Mouse (Mus musculus) neural tube, embryonic 14.5 days (tissue): ENCODE results near the gene Ube2q2. TPM values are rescaled to one million over a fixed set of nuclear protein-coding genes. Genes with fewer than 3 reads are reported as not detected.
A peak's percentile ranks its signal among the peaks of the same experiment; 100 is the strongest.

Source experiments
- ATAC-seq: fragments of 200-750 bp; cut with Nextera tagmentation; 2 replicates; pipeline ENCODE4 v1.8.0; 2017; ENCODE audit warnings: low read depth, mild to moderate bottlenecking, moderate TSS enrichment, moderate library complexity
- H3K27ac ChIP-seq: fragments of 300-500 bp; sonication (generic); 2 replicates; pipeline ENCODE4 v1.5.1; 2014; ENCODE audit warnings: low read depth, mild to moderate bottlenecking, control low read depth, low read length, moderate library complexity, mixed read lengths
- H3K27me3 ChIP-seq: fragments of 300-500 bp; sonication (generic); 2 replicates; pipeline ENCODE4 v1.6.1; 2014; ENCODE audit warnings: low read length; ENCODE audit not compliant: control insufficient read depth, insufficient read depth
- H3K36me3 ChIP-seq: fragments of 300-500 bp; sonication (generic); 2 replicates; pipeline ENCODE4 v1.6.1; 2014; ENCODE audit warnings: low read length, mixed read lengths; ENCODE audit not compliant: control insufficient read depth, insufficient read depth
- H3K4me1 ChIP-seq: fragments of 300-500 bp; sonication (generic); 2 replicates; pipeline ENCODE4 v1.6.1; 2014; ENCODE audit warnings: low read length; ENCODE audit not compliant: control insufficient read depth, insufficient read depth
- H3K4me2 ChIP-seq: fragments of 300-500 bp; sonication (generic); 2 replicates; pipeline ENCODE4 v1.6.1; 2014; ENCODE audit warnings: mild to moderate bottlenecking, low read depth, low read length, control low read depth
- H3K4me3 ChIP-seq: fragments of 300-500 bp; sonication (generic); 2 replicates; pipeline ENCODE4 v1.5.1; 2014; ENCODE audit warnings: low read depth, low read length, control low read depth, mixed read lengths
- H3K9ac ChIP-seq: fragments of 300-500 bp; sonication (generic); replicated peaks from 2 replicates; pipeline ENCODE4 v1.6.1; 2014; ENCODE audit warnings: low read depth, mild to moderate bottlenecking, control low read depth, low read length, mixed read lengths
- H3K9me3 ChIP-seq: fragments of 300-500 bp; sonication (generic); 2 replicates; pipeline ENCODE4 v1.6.1; 2016; ENCODE audit warnings: low read length; ENCODE audit not compliant: control insufficient read depth
- WGBS: fragments of 180-500 bp; shearing (Covaris S2); extraction: QIAGEN DNeasy Blood & Tissue Kit; methylation state at CpG from one replicate; pipeline ENCODE4 v1.1.7; 2014; 5-methylcytosine and 5-hydroxymethylcytosine counted together
- polyA plus RNA-seq: library from polyadenylated mRNA; unstranded; fragments of >200 nt; fragmentation: Nextera tagmentation; extraction: Ambion mirVana; gene quantifications from 2 replicates; pipeline ENCODE4 v1.2.1, GENCODE M21; 2014

The Ube2q2 gene
- polyA plus RNA-seq, 1 experiment from 2014 or later = 57.1 TPM

GRCm38 (mm10) chr9:55122586-55122985, 26.1 kb upstream of the Ube2q2 start:
- 62% methylated on average over 3 of the region's 3 CpGs for WGBS
- Histone ChIP-seq H3K4me2 (no peak overlapping the region), H3K4me1 (no peaks in the 10 kb centered on the region), H3K9ac (no peak overlapping the region), H3K9me3 (no peaks in the 10 kb centered on the region), H3K27me3 (no peaks in the 10 kb centered on the region), H3K4me3 (no peak overlapping the region), H3K27ac (no peak overlapping the region), H3K36me3 (no peaks in the 10 kb centered on the region)
- no peak for ATAC-seq

DNA sequence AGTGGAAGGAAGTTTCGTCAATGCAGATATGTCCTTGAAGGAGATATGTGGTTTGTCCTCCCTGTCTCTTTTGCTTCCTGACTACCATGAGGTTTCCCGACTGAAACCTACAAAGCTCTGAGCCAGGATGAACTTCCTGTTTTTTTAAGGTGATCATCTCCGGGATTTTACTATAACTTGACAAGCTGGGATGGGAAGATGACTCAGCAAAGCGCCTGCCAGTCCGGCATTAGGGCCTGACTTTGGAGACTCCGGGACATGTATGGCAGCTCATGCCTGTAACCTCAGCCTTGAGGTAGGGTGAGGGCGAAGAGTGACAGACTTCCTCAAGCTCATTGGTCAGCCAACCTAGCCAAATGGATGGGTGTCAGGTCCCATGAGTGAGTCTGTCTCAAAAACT, 22.9 kb upstream of the Ube2q2 start:
- ATAC-seq = no peak
- Histone ChIP-seq H3K4me3 (no peak overlapping the region), H3K9me3 (no peaks in the 10 kb centered on the region), H3K4me2 (no peak overlapping the region), H3K4me1 (no peaks in the 10 kb centered on the region), H3K9ac (no peak overlapping the region), H3K27me3 (no peaks in the 10 kb centered on the region), H3K36me3 (no peaks in the 10 kb centered on the region), H3K27ac (no peak overlapping the region)
- WGBS = 88% methylated on average over 7 of the region's 7 CpGs

DNA sequence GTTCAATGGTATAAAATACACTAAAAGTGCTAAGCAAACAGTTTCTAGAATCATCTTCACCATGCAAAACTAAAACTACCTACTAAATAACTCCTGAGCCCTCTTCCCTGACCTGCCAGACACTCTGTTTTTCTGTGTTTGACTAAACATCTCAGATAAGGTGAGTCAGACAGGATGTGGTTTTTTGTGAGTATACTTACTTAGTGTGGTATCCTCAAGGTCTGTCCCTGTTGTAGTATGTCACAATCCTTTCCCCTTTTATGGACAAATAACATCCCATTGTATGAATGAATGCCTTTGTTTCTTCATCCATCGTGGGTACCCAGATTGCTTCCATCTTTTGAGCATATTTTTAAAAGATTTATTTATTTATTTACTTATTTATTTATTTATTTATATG, 22.4 kb upstream of the Ube2q2 start:
- H3K9ac ChIP-seq = no peak overlapping the region
- H3K27me3 ChIP-seq = no peaks in the 10 kb centered on the region
- no peaks in the 10 kb centered on the region for H3K36me3 ChIP-seq
- no peak overlapping the region for H3K4me3 ChIP-seq
- no peaks in the 10 kb centered on the region for H3K9me3 ChIP-seq
- no peak overlapping the region for H3K27ac ChIP-seq
- H3K4me1 ChIP-seq = no peaks in the 10 kb centered on the region
- H3K4me2 ChIP-seq = no peak overlapping the region
- WGBS = 84% methylated on average over 1 of the region's 1 CpGs
- ATAC-seq = no peak

DNA sequence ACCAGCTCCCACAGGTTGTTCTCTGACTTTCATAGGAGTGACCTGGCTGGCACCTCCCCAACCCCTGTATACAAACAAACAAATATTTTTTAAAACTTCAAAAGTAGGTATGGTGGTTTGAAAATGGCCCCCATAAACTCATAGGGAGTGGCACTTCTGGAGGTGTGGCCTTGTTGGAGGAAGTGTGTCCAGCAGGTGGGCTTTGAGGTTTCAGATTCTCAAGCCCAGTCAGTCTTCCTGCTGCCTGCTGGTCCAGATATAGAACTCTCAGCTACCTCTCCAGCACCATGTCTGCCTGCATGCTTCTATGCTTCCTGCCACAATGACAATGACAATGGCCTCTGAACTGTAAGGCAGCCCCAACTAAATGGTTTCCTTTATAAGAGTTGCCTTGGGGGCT, 16.8 kb upstream of the Ube2q2 start:
- no peak overlapping the region for H3K4me2 ChIP-seq
- no peak overlapping the region for H3K27ac ChIP-seq
- H3K9ac ChIP-seq = no peak overlapping the region
- no peak overlapping the region for H3K4me3 ChIP-seq
- no peaks in the 10 kb centered on the region for H3K4me1 ChIP-seq
- H3K36me3 ChIP-seq = no peaks in the 10 kb centered on the region
- H3K27me3 ChIP-seq = no peaks in the 10 kb centered on the region
- H3K9me3 ChIP-seq = no peaks in the 10 kb centered on the region
- no peak for ATAC-seq

DNA sequence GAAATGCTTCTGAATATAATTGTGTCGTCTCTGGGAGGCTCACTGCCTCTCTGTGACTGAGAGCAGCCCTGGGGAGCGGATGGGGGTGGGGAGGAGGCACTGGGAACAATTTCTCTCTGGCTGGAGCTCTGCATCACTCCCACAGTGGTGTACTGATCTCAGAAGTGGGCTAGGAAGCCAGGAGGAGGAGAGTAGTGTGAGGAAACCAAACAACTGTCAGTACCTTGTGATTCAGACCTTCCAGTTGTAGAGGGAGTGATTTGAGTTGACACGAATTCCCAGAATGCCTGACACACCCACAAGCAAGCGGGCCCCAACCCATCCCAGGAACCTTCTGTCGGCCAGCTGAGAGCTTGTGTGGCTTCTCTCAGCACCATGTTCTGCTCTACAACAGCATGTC, 12.1 kb upstream of the Ube2q2 start:
- Histone ChIP-seq H3K4me2 (no peak overlapping the region), H3K27me3 (no peaks in the 10 kb centered on the region), H3K9me3 (no peaks in the 10 kb centered on the region), H3K9ac (no peak overlapping the region), H3K27ac (no peak overlapping the region), H3K4me3 (no peak overlapping the region), H3K36me3 (no peaks in the 10 kb centered on the region), H3K4me1 (no peaks in the 10 kb centered on the region)
- 53% methylated on average over 5 of the region's 5 CpGs for WGBS
- no peak for ATAC-seq

GRCm38 (mm10) chr9:55137112-55137511, 11.5 kb upstream of the Ube2q2 start:
- Histone ChIP-seq H3K27ac (no peak overlapping the region), H3K36me3 (no peaks in the 10 kb centered on the region), H3K4me1 (no peaks in the 10 kb centered on the region), H3K9ac (no peak overlapping the region), H3K4me3 (no peak overlapping the region), H3K27me3 (no peaks in the 10 kb centered on the region), H3K4me2 (no peak overlapping the region), H3K9me3 (no peaks in the 10 kb centered on the region)
- ATAC-seq = no peak
- 83% methylated on average over 4 of the region's 4 CpGs for WGBS

DNA sequence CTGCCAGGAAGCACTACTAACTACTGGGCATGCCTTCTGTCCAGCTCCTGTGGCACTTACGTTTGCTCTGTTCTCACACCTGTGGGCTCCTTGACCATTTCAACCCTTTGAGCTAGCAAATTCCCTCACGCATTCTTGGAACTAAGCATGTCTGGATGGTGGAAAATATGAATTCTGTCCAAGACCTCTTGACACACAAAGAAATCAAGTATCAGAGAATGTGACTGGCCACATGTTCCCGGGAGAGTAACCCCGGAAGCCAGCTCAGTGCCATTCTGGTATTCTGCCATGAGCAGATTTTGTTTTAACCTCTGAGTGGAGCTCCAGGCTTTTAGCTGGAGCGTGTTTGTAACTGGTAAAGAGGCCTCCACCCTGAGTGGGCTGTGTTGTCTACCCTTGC, 8.7 kb upstream of the Ube2q2 start:
- ATAC-seq = no peak
- H3K4me2 ChIP-seq = no peak overlapping the region
- 77% methylated on average over 5 of the region's 5 CpGs for WGBS

DNA sequence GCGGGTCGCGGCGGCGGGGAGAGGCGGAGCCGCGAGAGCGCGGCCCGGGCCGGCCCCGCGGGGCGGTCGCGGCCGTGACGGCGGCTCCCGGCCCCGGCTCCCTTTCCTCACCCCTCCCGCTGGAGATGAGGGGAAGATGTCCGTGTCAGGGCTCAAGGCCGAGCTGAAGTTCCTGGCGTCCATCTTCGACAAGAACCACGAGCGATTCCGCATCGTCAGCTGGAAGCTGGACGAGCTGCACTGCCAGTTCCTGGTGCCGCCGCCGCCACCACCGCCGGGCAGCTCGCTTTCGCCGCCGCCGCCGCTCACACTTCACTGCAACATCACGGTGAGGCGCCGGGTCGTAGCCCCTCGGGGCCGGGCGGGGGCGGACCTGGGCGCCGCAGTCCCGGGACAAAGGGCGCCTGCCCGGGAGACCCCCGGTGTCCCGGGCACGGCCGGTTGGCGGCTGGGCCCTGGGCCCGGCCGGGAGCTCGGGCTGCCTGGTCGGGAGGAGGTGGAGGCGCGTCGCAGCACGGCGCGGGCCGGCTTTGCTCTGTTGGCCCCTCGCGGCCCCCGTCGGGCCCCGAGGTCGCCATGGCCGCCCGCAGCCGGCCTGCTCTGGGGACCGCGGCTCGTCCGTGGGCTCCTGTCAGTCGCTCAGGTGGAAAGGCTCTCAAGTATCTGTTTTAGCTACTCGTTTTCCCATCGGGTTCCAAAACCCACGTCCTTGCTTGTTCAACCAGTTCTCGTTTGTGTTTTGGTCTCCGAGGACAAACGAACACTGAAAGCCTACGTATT, 1.0 kb downstream of the Ube2q2 start:
- H3K4me3 ChIP-seq = peak overlapping the region; percentile 78
- WGBS = 0% methylated on average over 60 of the region's 93 CpGs
- H3K9ac ChIP-seq = peak overlapping the region; percentile 87
- no peaks in the 10 kb centered on the region for H3K9me3 ChIP-seq
- H3K27me3 ChIP-seq = no peaks in the 10 kb centered on the region
- peak overlapping the region; percentile 62 for H3K4me2 ChIP-seq
- ATAC-seq = peak; percentile 75
- H3K36me3 ChIP-seq = no peaks in the 10 kb centered on the region
- H3K27ac ChIP-seq = peak overlapping the region; percentile 81
- peaks cover 16% of the 10 kb centered on the region for H3K4me1 ChIP-seq

More for the DNA sequence above, 8.7 kb upstream of the Ube2q2 start:
- Histone ChIP-seq H3K27ac (no peak overlapping the region), H3K4me3 (no peak overlapping the region), H3K27me3 (no peaks in the 10 kb centered on the region), H3K36me3 (no peaks in the 10 kb centered on the region), H3K9ac (no peak overlapping the region), H3K9me3 (no peaks in the 10 kb centered on the region), H3K4me1 (no peaks in the 10 kb centered on the region)

DNA sequence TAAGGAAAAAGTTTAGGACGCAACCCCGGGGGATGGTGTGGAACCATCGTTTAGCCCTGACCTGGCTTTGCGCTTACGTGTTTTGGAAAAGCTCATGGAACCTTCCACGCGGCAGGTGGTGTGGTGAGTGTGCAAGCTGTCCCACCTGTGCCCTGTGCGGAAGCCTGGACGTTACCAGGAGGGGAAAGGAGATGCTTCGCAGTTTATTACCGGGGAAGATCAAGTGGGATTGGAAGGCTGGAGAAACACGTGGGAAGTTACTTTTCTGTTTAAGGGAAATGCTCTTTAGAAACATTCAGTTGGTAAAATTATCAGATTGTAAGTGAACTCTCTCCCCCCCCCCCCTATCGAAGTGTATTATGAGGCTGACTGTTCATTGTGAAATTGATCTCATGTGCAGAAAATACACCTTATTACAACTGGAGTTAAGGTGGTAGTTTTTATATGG, 1.6 kb downstream of the Ube2q2 start:
- Histone ChIP-seq H3K4me2 (peak overlapping the region; percentile 62), H3K4me1 (peaks cover 16% of the 10 kb centered on the region), H3K27me3 (no peaks in the 10 kb centered on the region), H3K27ac (peak overlapping the region; percentile 81; the same call in 1 of the 2 replicates), H3K9ac (peak overlapping the region; percentile 87), H3K4me3 (peak overlapping the region; percentile 78), H3K9me3 (no peaks in the 10 kb centered on the region), H3K36me3 (no peaks in the 10 kb centered on the region)
- peak; percentile 13; the same call in 1 of the 2 replicates for ATAC-seq
- WGBS = 6% methylated on average over 13 of the region's 13 CpGs
